Mouse (Mus musculus): ENCODE results near the gene Tas2r105.

- no peak for TF ChIP-seq CTCF (IDR thresholded peaks at IDR 0.05; ENCODE audit: low read depth)
- TF ChIP-seq EP300 (IDR thresholded peaks at IDR 0.05; ENCODE audit: low read depth), result no peak
Observed at GRCm38 (mm10) chr6:131660049-131660448, 27.2 kb downstream of the Tas2r105 start, which contains the start of gene Tas2r107.

Data from liver, postnatal 0 days (tissue).